8 mouse cellular contexts compared by ENCODE assay signal in genomic region chr19:46505646-46506371, GRCm38 (mm10). TPM values are rescaled to one million over a fixed set of nuclear protein-coding genes. Genes with fewer than 3 reads are reported as not detected.
A peak's percentile ranks its signal among the peaks of the same experiment; 100 is the strongest.
DNase-seq lines count a peak whose midpoint lies in the region; ATAC-seq and TF ChIP-seq lines count a peak whose summit lies in the region.

No protein-coding gene starts in this region.

- H3K36me3 ChIP-seq in heart, embryonic 11.5 days (ENCODE audit: control insufficient read depth, insufficient read depth, low read length) = peaks cover 18% of the 10 kb centered on the region
- H3K36me3 ChIP-seq in intestine, embryonic 14.5 days (ENCODE audit: control insufficient read depth, insufficient read depth, low read length) = peaks cover 39% of the 10 kb centered on the region
- H3K36me3 ChIP-seq in midbrain, embryonic 12.5 days = peaks cover 52% of the 10 kb centered on the region

- H3K4me1 ChIP-seq in heart, embryonic 11.5 days (ENCODE audit: control insufficient read depth, insufficient read depth, low read length) = peaks cover 67% of the 10 kb centered on the region
- H3K4me1 ChIP-seq in cortical plate, adult 2 months (ENCODE audit: control insufficient read depth, insufficient read depth, low read length) = peaks cover 21% of the 10 kb centered on the region
- peaks cover 62% of the 10 kb centered on the region for H3K4me1 ChIP-seq in intestine, embryonic 14.5 days (replicated peaks; ENCODE audit: control insufficient read depth, insufficient read depth, low read length)
- H3K4me1 ChIP-seq in midbrain, embryonic 12.5 days = peaks cover 68% of the 10 kb centered on the region

- TF ChIP-seq POLR2A in cortical plate, adult 2 months (IDR thresholded peaks at IDR 0.05; ENCODE audit: extremely low read depth, insufficient read depth, low read length) = no peak

- TF ChIP-seq CTCF in cortical plate, adult 2 months (IDR thresholded peaks at IDR 0.05; ENCODE audit: extremely low read depth, insufficient read depth, low read length) = no peak

- H3K9ac ChIP-seq in heart, embryonic 11.5 days (ENCODE audit: low read depth, low read length) = peak overlapping the region; percentile 47; the same call in 1 of the 2 replicates
- H3K9ac ChIP-seq in intestine, embryonic 14.5 days (ENCODE audit: low read length) = no peak overlapping the region
- H3K9ac ChIP-seq in midbrain, embryonic 12.5 days (replicated peaks) = peak overlapping the region; percentile 99

- H3K27me3 ChIP-seq in heart, embryonic 11.5 days (ENCODE audit: control insufficient read depth, insufficient read depth, low read length) = no peaks in the 10 kb centered on the region
- H3K27me3 ChIP-seq in intestine, embryonic 14.5 days (replicated peaks; ENCODE audit: control insufficient read depth, insufficient read depth, low read length) = no peaks in the 10 kb centered on the region
- no peaks in the 10 kb centered on the region for H3K27me3 ChIP-seq in midbrain, embryonic 12.5 days

- H3K9me3 ChIP-seq in heart, embryonic 11.5 days (replicated peaks; ENCODE audit: control insufficient read depth, low read length) = no peaks in the 10 kb centered on the region
- no peaks in the 10 kb centered on the region for H3K9me3 ChIP-seq in intestine, embryonic 14.5 days (ENCODE audit: control insufficient read depth, low read length)
- no peaks in the 10 kb centered on the region for H3K9me3 ChIP-seq in midbrain, embryonic 12.5 days

- peak overlapping the region; percentile 85 for H3K4me3 ChIP-seq in heart, embryonic 11.5 days (ENCODE audit: low read depth, low read length)
- H3K4me3 ChIP-seq in cortical plate, adult 2 months (ENCODE audit: insufficient read depth, low read length) = peak overlapping the region; percentile 84; the same call in 1 of the 2 replicates
- no peak overlapping the region for H3K4me3 ChIP-seq in intestine, embryonic 14.5 days (ENCODE audit: low read depth, low read length)
- peak overlapping the region; percentile 66 for H3K4me3 ChIP-seq in midbrain, embryonic 12.5 days

- ATAC-seq in heart, embryonic 11.5 days (replicated peaks; ENCODE audit: insufficient number of reproducible peaks, low FRiP score, low TSS enrichment) = no peak
- ATAC-seq in intestine, embryonic 14.5 days (replicated peaks; ENCODE audit: low FRiP score, low TSS enrichment, low read depth) = no peak
- no peak for ATAC-seq in midbrain, embryonic 12.5 days (ENCODE audit: low FRiP score, low read depth)
- no peak for ATAC-seq in monocyte, adult 5-6 weeks (replicated peaks; ENCODE audit: insufficient number of reproducible peaks, low FRiP score, low TSS enrichment, poor library complexity, severe bottlenecking)

- peak overlapping the region; percentile 54; the same call in 1 of the 2 replicates for H3K27ac ChIP-seq in heart, embryonic 11.5 days (ENCODE audit: low read depth, low read length)
- H3K27ac ChIP-seq in cortical plate, adult 2 months (ENCODE audit: insufficient read depth, low read length) = no peak overlapping the region
- H3K27ac ChIP-seq in intestine, embryonic 14.5 days (ENCODE audit: low read depth) = no peak overlapping the region
- H3K27ac ChIP-seq in midbrain, embryonic 12.5 days (replicated peaks) = peak overlapping the region; percentile 100

- DNase-seq in heart, adult 8-10 months (ENCODE audit: low spot score) = no peak
- no peak for DNase-seq in intestine, embryonic 14.5 days (ENCODE audit: low spot score)
- DNase-seq in cerebellum, adult 9-11 months = no peak
- DNase-seq in left cerebral cortex, adult 18-20 months (ENCODE audit: low spot score in 2 of 2) = no peak

- peak overlapping the region; percentile 98 for H3K4me2 ChIP-seq in heart, embryonic 11.5 days
- H3K4me2 ChIP-seq in intestine, embryonic 14.5 days (ENCODE audit: low read length) = peak overlapping the region; percentile 3; the same call in 1 of the 2 replicates
- peak overlapping the region; percentile 94 for H3K4me2 ChIP-seq in midbrain, embryonic 12.5 days (replicated peaks)

- 79% methylated on average over 8 of the region's 8 CpGs for WGBS in heart, embryonic 11.5 days (ENCODE audit: insufficient replicate concordance)
- 82% methylated on average over 8 of the region's 8 CpGs for WGBS in intestine, embryonic 14.5 days
- 69% methylated on average over 8 of the region's 8 CpGs for WGBS in midbrain, embryonic 12.5 days

RNA-seq across cellular contexts. Expression of gene Trim8, which starts 4.3 kb away (rescaled TPM):
- 18.0 and 18.6 TPM in 2 replicates for polyA plus RNA-seq in heart, embryonic 11.5 days (2014; fragmentation: Nextera tagmentation; extraction: Ambion mirVana)
- 10 to 100 TPM; 31.5 to 38.8 (median 37.6) TPM for total RNA-seq in heart, adult 8-10 months (2022)
- 44.7 and 47.1 TPM in 2 replicates for polyA plus RNA-seq in cortical plate, adult 2 months (2012; rRNA removed)
- polyA plus RNA-seq in intestine, embryonic 14.5 days (2014; fragmentation: Nextera tagmentation; extraction: Ambion mirVana) = 20.1 and 21.1 TPM in 2 replicates
- 38.5 and 53.9 TPM in 2 replicates for polyA plus RNA-seq in midbrain, embryonic 12.5 days (2016; fragmentation: Nextera tagmentation; extraction: Ambion mirVana)
- total RNA-seq in monocyte, adult 5-6 weeks (2017) = 35.4 to 50.0 TPM (median 39.9 TPM) in 3 replicates
- total RNA-seq in left cerebral cortex, adult 18-20 months (2021) = 100 to 1,000 TPM; 119 to 120 TPM

Comparison
In these comparisons a context has a peak if more than half of its experiments do, and no peak if none do; other contexts are left out.
1. H3K27ac ChIP-seq: peak in heart, embryonic 11.5 days (single experiment) and midbrain, embryonic 12.5 days (single experiment); none in cortical plate, adult 2 months (single experiment) and intestine, embryonic 14.5 days (single experiment).
2. H3K4me2 ChIP-seq: peak in every context shown above with its lines; median percentile 98 in heart, embryonic 11.5 days; 94 in midbrain, embryonic 12.5 days; 3 in intestine, embryonic 14.5 days.